Mouse (Mus musculus) kidney, postnatal 25 days (tissue): ENCODE measurements around the gene Ube2c.

Source experiments
- DNase-seq, 2 experiments: peaks; one replicate each; pipeline ENCODE4 v3.0.0; 2021; ENCODE audit warnings: mixed read lengths in 2 of 2

Ube2c gene

DNA sequence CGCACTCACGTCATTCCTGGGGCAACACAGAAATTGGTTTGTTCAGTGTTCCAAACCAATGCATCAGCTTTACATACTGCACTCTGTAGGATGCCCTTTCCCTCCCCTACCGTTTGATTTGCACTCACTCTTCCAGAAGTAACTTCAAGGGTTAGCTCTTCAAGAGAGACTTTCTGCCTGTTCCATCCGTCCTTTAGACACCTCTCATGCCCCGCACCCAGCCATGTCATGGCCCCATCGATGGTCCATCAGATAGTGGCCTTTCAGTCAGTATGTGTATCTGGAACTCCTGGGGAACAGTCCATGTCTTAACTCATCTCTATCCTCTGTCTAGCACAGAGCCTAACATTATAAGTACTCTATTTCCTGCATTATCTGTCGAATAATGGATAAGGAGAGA is 7.1 kb upstream of the Ube2c start:
- no peak for DNase-seq

DNA sequence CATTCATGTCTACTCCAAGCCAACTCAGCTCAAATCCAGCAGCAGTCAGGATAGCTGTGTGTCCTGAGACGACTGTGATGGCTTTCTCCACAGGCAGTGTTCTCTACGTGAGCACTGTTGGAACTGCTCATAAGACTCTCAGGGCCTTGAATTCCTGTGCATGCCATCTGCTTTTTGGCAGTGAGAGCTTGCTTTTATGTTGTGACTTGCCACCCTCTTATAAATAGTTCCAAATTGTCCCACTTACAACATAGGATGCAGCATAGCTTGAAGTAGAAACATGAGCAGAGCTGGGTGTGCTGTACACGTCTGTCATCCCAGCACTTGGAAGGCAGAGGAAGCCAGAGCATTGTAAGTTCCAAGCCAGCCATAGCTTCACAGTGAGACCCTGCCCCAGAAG is 3.9 kb upstream of the Ube2c start:
- DNase-seq, result no peak

- DNase-seq, result no peak
These were observed 1.7 kb upstream of the Ube2c start for GRCm38 (mm10) chr2:164767812-164768540.

DNA sequence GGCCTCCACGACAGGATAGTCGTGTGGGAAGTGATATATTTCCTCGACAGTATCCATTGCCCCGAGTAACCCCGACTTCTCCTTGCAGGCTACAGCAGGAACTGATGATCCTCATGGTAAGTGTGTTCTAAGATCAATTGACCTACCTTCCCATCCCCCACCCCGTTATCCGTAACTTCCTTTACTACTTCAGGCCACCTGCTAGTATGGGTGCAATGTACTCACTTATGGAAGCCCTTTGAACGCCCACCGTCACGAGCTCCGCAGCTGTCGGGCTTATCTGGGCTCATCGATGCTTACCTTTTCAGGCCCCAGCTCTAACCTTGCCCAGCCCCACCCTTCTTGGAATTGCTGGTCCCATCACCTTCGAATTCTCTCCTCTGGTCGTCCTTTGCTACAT is 581 bp downstream of the Ube2c start:
- no peak for DNase-seq

GRCm38 (mm10) chr2:164771123-164771522 is 1.4 kb downstream of the Ube2c start:
- no peak for DNase-seq

DNA sequence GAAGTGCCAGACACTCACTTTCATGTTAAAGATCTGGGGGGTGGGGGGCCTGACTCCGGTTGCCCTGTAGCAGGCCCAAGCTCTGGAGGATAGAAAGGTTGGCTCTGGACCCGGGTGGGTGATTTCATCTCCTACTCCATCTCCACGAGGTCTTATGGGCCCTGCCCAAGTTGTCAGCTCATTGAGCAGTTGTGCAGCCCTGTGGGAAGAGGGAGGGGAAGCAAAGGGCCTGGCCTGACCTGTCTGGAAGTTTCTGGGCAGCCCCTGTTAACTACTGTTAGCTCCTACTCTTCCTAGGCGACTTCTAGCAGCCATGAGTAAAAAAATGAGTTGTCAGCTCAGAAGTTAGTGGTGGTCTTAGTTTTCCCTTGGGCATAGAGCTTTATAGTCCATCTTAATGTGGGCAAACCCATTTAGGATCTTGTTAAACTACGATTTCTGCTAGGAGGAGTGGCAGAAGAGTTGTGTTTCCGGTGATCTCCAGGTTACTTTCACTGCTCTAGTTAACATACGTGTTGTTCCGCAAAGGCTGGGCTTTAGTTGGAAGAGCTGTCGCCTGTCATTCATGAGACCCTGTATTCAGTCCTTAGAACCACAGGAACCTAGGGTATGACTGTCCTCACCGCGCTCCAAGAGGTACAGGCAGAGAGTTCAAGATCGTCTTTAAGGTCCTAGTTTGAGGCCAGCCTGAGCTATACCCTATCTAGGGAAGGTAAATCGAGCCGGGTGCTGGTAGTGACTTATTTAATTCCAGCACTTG is 3.7 kb downstream of the Ube2c start:
- DNase-seq, result no peak

- DNase-seq, result no peak
These were observed 4.3 kb downstream of the Ube2c start for GRCm38 (mm10) chr2:164773989-164774364.

DNA sequence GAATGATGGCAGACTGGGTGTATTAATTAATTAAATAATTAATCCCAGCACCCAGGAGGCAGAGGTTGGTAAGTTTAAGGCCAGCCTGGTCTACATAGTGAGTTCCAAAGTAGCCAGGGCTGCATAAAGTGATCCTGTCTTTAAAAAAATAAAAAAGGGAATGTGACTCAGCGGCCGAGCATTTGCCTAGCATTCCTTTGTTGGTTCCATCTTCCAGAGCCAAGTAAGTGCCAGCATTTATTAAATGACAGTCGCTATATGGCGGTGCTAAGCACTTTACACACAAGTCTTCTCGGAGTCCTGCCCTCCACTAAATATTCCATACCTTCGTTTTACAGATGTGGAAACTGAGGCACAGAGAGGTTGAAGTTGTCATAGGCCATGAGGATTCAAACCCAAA is 6.4 kb downstream of the Ube2c start:
- no peak for DNase-seq

GRCm38 (mm10) chr2:164776801-164777200 is 7.1 kb downstream of the Ube2c start:
- DNase-seq, result no peak

DNA sequence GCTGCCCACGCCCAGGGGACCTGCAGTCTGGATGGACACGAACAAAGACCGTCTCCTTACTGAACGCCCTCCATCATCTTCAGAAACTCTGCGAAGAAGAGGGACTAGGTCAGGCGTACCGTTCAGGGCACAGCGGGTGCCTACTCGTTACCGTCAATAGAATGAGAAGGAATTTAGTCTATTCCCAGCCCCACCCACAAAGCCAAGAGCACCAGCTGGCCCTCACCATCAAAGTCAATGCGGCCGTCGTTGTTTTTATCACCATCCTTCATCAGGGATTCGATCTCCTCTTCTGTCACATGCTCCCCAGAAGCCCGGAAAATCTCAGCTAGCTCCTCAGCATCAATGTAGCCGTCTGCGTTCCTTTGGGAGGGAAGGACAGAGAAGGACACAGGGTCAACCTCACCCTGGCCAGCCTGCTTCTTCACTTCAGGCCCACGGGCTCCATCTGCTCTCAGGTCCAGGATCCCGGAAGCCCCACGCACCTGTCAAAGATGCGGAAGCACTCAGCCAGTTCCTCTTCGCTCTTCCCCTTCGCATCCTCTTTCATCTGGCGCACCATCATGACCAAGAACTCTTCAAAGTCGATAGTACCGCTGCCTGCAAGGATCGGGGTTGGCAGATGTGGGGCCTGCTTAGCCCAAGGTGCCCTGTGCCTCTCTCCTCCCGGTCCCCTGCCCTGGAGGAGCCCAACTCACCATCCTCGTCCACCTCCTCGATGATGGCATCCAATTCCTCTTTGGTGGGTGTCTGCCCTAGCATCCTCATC is 7.7 kb downstream of the Ube2c start:
- DNase-seq, result no peak

DNA sequence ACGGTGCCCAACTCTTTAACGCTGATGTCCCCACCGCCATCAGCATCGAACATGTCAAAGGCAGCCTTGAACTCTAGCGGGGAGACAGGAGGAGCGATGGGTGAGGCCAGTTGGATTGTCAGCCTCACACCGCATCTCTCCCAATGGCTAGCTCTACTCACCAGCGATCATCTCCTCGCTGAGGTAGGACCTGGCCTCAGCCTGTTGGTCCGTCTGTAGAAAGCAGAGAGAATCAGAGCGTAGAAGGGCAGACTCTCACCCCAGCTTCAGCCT is 8.3 kb downstream of the Ube2c start:
- DNase-seq, result no peak

GRCm38 (mm10) chr2:164778809-164779208 is 9.1 kb downstream of the Ube2c start:
- no peak for DNase-seq

GRCm38 (mm10) chr2:164779481-164780086 is 9.9 kb downstream of the Ube2c start, which contains the start of gene Tnnc2:
TSS of gene Tnnc2 (minus strand) at chr2:164779967.
- DNase-seq, result no peak

DNA sequence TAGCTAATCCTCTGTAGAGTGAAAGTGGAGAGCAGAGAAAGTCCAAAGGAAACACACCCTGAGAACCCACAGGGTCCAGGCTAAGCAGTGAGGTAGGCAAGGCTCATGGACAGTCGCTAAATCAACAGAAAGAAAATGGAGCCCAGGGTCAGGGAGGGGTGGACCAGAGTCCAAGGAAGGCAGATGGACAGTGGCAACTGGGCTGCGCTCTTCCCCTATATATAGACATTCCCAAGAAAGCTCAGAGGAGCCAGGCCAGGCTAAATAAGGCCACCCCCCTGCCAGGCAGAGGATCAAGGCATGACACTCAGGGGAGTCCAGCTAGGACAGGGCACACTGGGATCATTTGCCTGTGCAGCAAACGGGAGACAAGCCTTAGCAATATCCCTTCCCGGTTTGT is 12.2 kb downstream of the Ube2c start:
- no peak for DNase-seq

GRCm38 (mm10) chr2:164783926-164784581 is 14.4 kb downstream of the Ube2c start:
- no peak for DNase-seq

- no peak for DNase-seq
These were observed 15.2 kb downstream of the Ube2c start for GRCm38 (mm10) chr2:164784869-164785420.

DNA sequence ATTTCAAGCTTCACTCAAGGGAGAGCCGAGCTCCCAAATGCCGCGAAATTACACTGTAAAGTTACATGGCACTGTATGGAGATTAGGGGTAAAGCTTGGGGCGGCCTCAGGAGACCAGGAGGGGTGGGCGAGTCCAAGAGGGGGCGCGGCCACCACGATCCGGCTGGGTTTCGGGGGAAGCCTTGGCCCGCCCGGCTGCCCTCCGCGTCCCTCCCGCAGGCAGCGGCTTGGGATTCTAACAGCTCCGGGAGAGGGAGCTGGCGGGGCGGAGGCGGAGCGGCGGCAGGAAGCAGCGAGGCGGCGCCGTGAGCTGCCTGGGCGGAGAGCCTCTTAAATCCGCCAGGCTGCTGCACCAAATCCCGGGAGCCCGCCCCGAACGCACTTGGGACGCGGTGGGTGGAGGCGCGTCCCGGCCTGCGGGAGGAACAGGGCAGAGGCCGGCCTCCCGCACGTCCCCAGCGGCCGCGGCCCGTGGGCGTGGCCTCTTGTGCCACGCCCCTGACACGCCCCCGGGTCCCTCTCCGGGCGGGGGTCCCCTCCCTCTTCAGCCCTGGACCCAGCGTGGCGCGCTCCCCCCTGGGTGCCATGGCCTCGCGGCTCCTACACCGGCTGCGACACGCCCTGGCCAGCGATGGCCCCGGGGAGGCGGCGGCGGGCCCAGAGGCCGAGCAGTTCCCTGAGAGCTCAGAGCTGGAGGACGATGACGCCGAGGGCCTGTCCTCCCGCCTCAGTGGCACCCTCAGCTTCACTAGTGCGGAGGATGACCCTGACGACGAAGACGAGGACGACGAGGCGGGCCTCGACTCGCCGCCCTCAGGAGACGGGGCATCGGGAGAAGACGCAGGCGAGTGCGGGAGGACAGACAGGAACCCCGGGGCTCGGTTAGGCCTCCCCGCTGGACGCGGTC is 16.0 kb downstream of the Ube2c start, which contains the start of gene Snx21:
TSS of gene Snx21 (plus strand) at position 343 of the 907 bp plus-strand sequence.
- peak; percentile 93 to 98 for DNase-seq

- no peak for DNase-seq
These were observed 16.7 kb downstream of the Ube2c start for GRCm38 (mm10) chr2:164786388-164786885.

GRCm38 (mm10) chr2:164787032-164787431 is 17.3 kb downstream of the Ube2c start:
- no peak for DNase-seq

DNA sequence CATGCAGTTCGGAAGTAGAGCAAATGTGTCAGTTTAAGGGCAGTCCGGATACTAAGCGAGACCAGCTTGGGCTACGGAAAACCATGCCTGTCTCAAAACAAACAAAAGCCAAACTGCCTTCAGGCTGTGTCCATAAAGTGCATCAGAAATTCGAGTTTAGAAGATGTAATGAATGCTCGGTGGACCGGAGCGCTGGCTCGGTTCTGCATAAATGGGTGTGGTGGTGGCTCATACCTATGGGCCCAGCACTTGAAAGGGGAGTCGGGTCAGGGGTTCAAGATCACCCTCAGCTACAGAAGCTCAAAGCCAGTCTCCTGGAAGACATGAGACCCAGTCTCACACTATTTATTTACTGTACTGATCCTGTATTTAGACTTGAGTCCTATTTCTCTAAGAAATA is 18.1 kb downstream of the Ube2c start:
- DNase-seq, result no peak

GRCm38 (mm10) chr2:164788411-164788810 is 18.7 kb downstream of the Ube2c start:
- no peak for DNase-seq
